ENCODE assay signal across 8 mouse cellular contexts in genomic region chr19:4793831-4794422, GRCm38 (mm10). TPM values are rescaled to one million over a fixed set of nuclear protein-coding genes. Genes with fewer than 3 reads are reported as not detected.
DNase-seq lines count a peak whose midpoint lies in the region; ATAC-seq lines count a peak whose summit lies in the region.

Gene Rbm4 (minus strand): TSS chr19:4793901.

- peak within 1 kb of the TSS; percentile 93 for H3K4me2 ChIP-seq in intestine, embryonic 14.5 days (ENCODE audit: low read length)

- no peaks in the 10 kb centered on the region for H3K27me3 ChIP-seq in intestine, embryonic 14.5 days (replicated peaks; ENCODE audit: control insufficient read depth, insufficient read depth, low read length)

- DNase-seq in adrenal gland, adult 18-20 months (ENCODE audit: low spot score in 2 of 2): peak; percentile 87 to 93
- DNase-seq in embryo, embryonic 11 days: peak; percentile 96
- DNase-seq in gastrocnemius, postnatal 25 days: peak; percentile 97
- DNase-seq in intestine, embryonic 14.5 days (ENCODE audit: low spot score): peak; percentile 97
- DNase-seq in left cerebral cortex, postnatal 14 days (ENCODE audit: low spot score in 2 of 2): peak; percentile 99
- DNase-seq in mesoderm, embryonic 11.5 days (ENCODE audit: low read depth, low spot score): peak; percentile 100
- DNase-seq in right cerebral cortex, postnatal 36 days (ENCODE audit: low spot score in 2 of 2): peak; percentile 97 to 99
- peak; percentile 98 for DNase-seq in yolk sac, embryonic 10.5 days (ENCODE audit: low spot score)

- intact Hi-C loops in left cerebral cortex, postnatal 14 days (cut with DNase I): no loop called here

- H3K4me3 ChIP-seq in intestine, embryonic 14.5 days (ENCODE audit: low read depth, low read length): peak within 1 kb of the TSS; percentile 95

- peaks cover 18% of the 10 kb centered on the region for H3K4me1 ChIP-seq in intestine, embryonic 14.5 days (replicated peaks; ENCODE audit: control insufficient read depth, insufficient read depth, low read length)

- H3K9ac ChIP-seq in intestine, embryonic 14.5 days (ENCODE audit: low read length): peak within 1 kb of the TSS; percentile 86

- H3K9me3 ChIP-seq in intestine, embryonic 14.5 days (ENCODE audit: control insufficient read depth, low read length): no peaks in the 10 kb centered on the region

- H3K36me3 ChIP-seq in intestine, embryonic 14.5 days (ENCODE audit: control insufficient read depth, insufficient read depth, low read length): peaks cover 47% of the 10 kb centered on the region

- WGBS in intestine, embryonic 14.5 days: under 1% methylated on average over 31 of the region's 31 CpGs

- peak; percentile 97 for ATAC-seq in intestine, embryonic 14.5 days (replicated peaks; ENCODE audit: low FRiP score, low TSS enrichment, low read depth)

- peak within 1 kb of the TSS; percentile 86 for H3K27ac ChIP-seq in intestine, embryonic 14.5 days (ENCODE audit: low read depth)

RNA-seq across cellular contexts. Expression of gene Rbm4, which starts in this region (rescaled TPM):
- 10 to 100 TPM; 64.1 to 66.8 TPM for total RNA-seq in adrenal gland, adult 18-20 months (2021)
- total RNA-seq in gastrocnemius, postnatal 25 days (2021): 10 to 100 TPM; 27.9 to 31.1 TPM
- polyA plus RNA-seq in intestine, embryonic 14.5 days (2014; fragmentation: Nextera tagmentation; extraction: Ambion mirVana): 59.8 and 69.8 TPM in 2 replicates
- total RNA-seq in left cerebral cortex, postnatal 14 days (2021): 10 to 100 TPM; 63.5 to 65.8 TPM

Comparison
In these comparisons a context has a peak if more than half of its experiments do, and no peak if none do; other contexts are left out.
1. Peak in every context shown above with its lines: DNase-seq, ATAC-seq, H3K4me3 ChIP-seq and H3K27ac ChIP-seq.